Mouse (Mus musculus) gastrocnemius, postnatal 10 days (tissue): ENCODE data around the gene Btbd35f18. TPM values are rescaled to one million over a fixed set of nuclear protein-coding genes. Genes with fewer than 3 reads are reported as not detected.
"Not testable (repeated sequence)": the region's sequence is repeated elsewhere in the genome, so short reads cannot be mapped to it uniquely, and the experiment has no call there.

Experiments used
- DNase-seq: peaks from one replicate; pipeline ENCODE4 v3.0.0; 2021; ENCODE audit warnings: mixed read lengths
- long read RNA-seq, 2 experiments: library from polyadenylated mRNA; stranded (forward); transcript quantifications; one replicate each; pipeline ENCODE4 v2.0.0; 2021
- total RNA-seq, 2 experiments: library from RNA; stranded (reverse); gene quantifications; 2 replicates each; pipeline ENCODE4 v1.2.3; 2021

Btbd35f18 gene
- not detected for total RNA-seq
- long read RNA-seq, experiment 1 = 0 reads
- long read RNA-seq, experiment 2 = 0 reads

GRCm38 (mm10) chrX:3699933-3700332 lies at the start of gene Btbd35f18:
Btbd35f18 (plus strand) TSS chrX:3700233.
- DNase-seq = not testable (repeated sequence)

Other genes with a start within 250 kb of the Btbd35f18 start
- not detected for gene Btbd35f10, start 52.7 kb downstream of the Btbd35f18 start, total RNA-seq